Mouse (Mus musculus) CH12.LX (cell line): ENCODE measurements around the gene Pou3f3. TPM values are rescaled to one million over a fixed set of nuclear protein-coding genes. Genes with fewer than 3 reads are reported as not detected.

ENCODE experiments used
- DNase-seq: peaks from one replicate; pipeline ENCODE4 v3.0.0-alpha.2; 2013; ENCODE audit errors: extremely low read depth
- H3K27ac ChIP-seq: 2 replicates; pipeline ENCODE4 v1.5.1; 2012; ENCODE audit warnings: low read depth, mild to moderate bottlenecking, control low read depth, moderate library complexity; ENCODE audit not compliant: insufficient read depth
- H3K27me3 ChIP-seq: replicated peaks from 2 replicates; pipeline ENCODE3; 2012; ENCODE audit warnings: inconsistent platforms
- H3K36me3 ChIP-seq, 2 experiments: replicated peaks in 1 of 2; 2 replicates each; pipeline versions ENCODE3 to v1.6.1; 2012; ENCODE audit warnings: inconsistent platforms in 1 of 2, low read length in 1 of 2, mild to moderate bottlenecking in 1 of 2, mixed read lengths in 1 of 2, moderate library complexity in 1 of 2; ENCODE audit not compliant: control insufficient read depth in 1 of 2, insufficient read depth in 1 of 2
- H3K4me1 ChIP-seq, 2 experiments: 2 replicates each; pipeline ENCODE4 v1.6.1; 2012; ENCODE audit warnings: inconsistent platforms in 1 of 2, moderate library complexity in 1 of 2; ENCODE audit not compliant: insufficient read depth in 2 of 2, control insufficient read depth in 1 of 2
- H3K4me2 ChIP-seq: 2 replicates; pipeline ENCODE4 v1.6.1; 2012; ENCODE audit warnings: low read depth, mild to moderate bottlenecking, control low read depth; ENCODE audit not compliant: poor library complexity, insufficient read depth, severe bottlenecking
- H3K4me3 ChIP-seq, 3 experiments: fragments of 150-350 bp in 1 of 3; sonication (generic) in 1 of 3; replicated peaks in 1 of 3; 2 replicates each; pipeline versions ENCODE3 to v1.5.1; 2011 to 2012; ENCODE audit warnings: low read depth in 2 of 3, low read length in 2 of 3, mild to moderate bottlenecking in 2 of 3, moderate library complexity in 2 of 3, control low read depth in 1 of 3, improper control_type of control experiment in 1 of 3, inconsistent platforms in 1 of 3, mixed read lengths in 1 of 3; ENCODE audit not compliant: poor library complexity in 1 of 3
- H3K79me2 ChIP-seq: replicated peaks from 2 replicates; pipeline ENCODE4 v1.6.1; 2012; ENCODE audit warnings: mild to moderate bottlenecking, moderate library complexity; ENCODE audit not compliant: control insufficient read depth, poor library complexity, insufficient read depth, severe bottlenecking; ENCODE audit errors: extremely low read depth
- H3K9ac ChIP-seq: 2 replicates; pipeline ENCODE4 v1.6.1; 2012; ENCODE audit warnings: low read depth, mild to moderate bottlenecking, control low read depth, moderate library complexity; ENCODE audit not compliant: insufficient read depth
- H3K9me3 ChIP-seq: replicated peaks from 2 replicates; pipeline ENCODE3; 2012; ENCODE audit warnings: low read length, inconsistent platforms, mixed read lengths
- BHLHE40 ChIP-seq: IDR thresholded peaks from 2 replicates; pipeline ENCODE4 v1.6.1; 2011; ENCODE audit warnings: mild to moderate bottlenecking, low read depth, low read length, improper control_type of control experiment
- CHD1 ChIP-seq: IDR thresholded peaks from 2 replicates; pipeline ENCODE4 v1.6.1; 2012; ENCODE audit warnings: low read depth, low read length, improper control_type of control experiment, inconsistent platforms
- CHD2 ChIP-seq: IDR thresholded peaks from 2 replicates; pipeline ENCODE4 v1.6.1; 2011; ENCODE audit warnings: low read length, improper control_type of control experiment
- CTCF ChIP-seq, 2 experiments: IDR thresholded peaks in 1 of 2; conservative IDR thresholded peaks in 1 of 2; 2 replicates each; pipeline ENCODE4 v1.5.1; 2011 to 2012; ENCODE audit warnings: low read depth in 2 of 2, low read length in 2 of 2, improper control_type of control experiment in 1 of 2, inconsistent platforms in 1 of 2, mild to moderate bottlenecking in 1 of 2, moderate library complexity in 1 of 2
- ETS1 ChIP-seq: conservative IDR thresholded peaks from 2 replicates; pipeline ENCODE4 v1.6.1; 2012; ENCODE audit warnings: low read depth, mild to moderate bottlenecking, inconsistent platforms, low read length, improper control_type of control experiment, moderate library complexity
- GABPA ChIP-seq: IDR thresholded peaks from 2 replicates; pipeline ENCODE4 v1.6.1; 2012; ENCODE audit warnings: low read depth, low read length, improper control_type of control experiment, inconsistent platforms; ENCODE audit not compliant: insufficient replicate concordance
- MAFK ChIP-seq: IDR thresholded peaks from 2 replicates; pipeline ENCODE4 v1.6.1; 2011; ENCODE audit warnings: low read length, improper control_type of control experiment; ENCODE audit not compliant: insufficient replicate concordance
- MXI1 ChIP-seq: IDR thresholded peaks from 2 replicates; pipeline ENCODE4 v1.6.1; 2011; ENCODE audit warnings: mild to moderate bottlenecking, low read depth, low read length, improper control_type of control experiment
- NELFE ChIP-seq: IDR thresholded peaks from 2 replicates; pipeline ENCODE4 v1.6.1; 2011; ENCODE audit warnings: low read depth, low read length, improper control_type of control experiment
- PAX5 ChIP-seq: IDR thresholded peaks from 2 replicates; pipeline ENCODE4 v1.6.1; 2012; ENCODE audit warnings: low read length, inconsistent platforms, mixed read lengths
- POLR2AphosphoS2 ChIP-seq: IDR thresholded peaks from 2 replicates; pipeline ENCODE4 v1.6.1; 2011; ENCODE audit warnings: low read depth, low read length, improper control_type of control experiment
- RAD21 ChIP-seq: IDR thresholded peaks from 2 replicates; pipeline ENCODE4 v1.6.1; 2011; ENCODE audit warnings: low read depth, mild to moderate bottlenecking, low read length, improper control_type of control experiment, moderate library complexity
- SIN3A ChIP-seq: IDR thresholded peaks from 2 replicates; pipeline ENCODE4 v1.6.1; 2012; ENCODE audit warnings: low read length, improper control_type of control experiment, inconsistent platforms
- USF1 ChIP-seq: IDR thresholded peaks from 2 replicates; pipeline ENCODE4 v1.6.1; 2014; ENCODE audit warnings: low read depth, mild to moderate bottlenecking, inconsistent platforms, low read length, improper control_type of control experiment
- USF2 ChIP-seq: conservative IDR thresholded peaks from 2 replicates; pipeline ENCODE4 v1.6.1; 2011; ENCODE audit warnings: low read depth, low read length, improper control_type of control experiment
- ZC3H11A ChIP-seq: IDR thresholded peaks from 2 replicates; pipeline ENCODE4 v1.6.1; 2012; ENCODE audit warnings: low read depth, mild to moderate bottlenecking, inconsistent platforms, low read length, improper control_type of control experiment
- ZKSCAN1 ChIP-seq: IDR thresholded peaks from 2 replicates; pipeline ENCODE4 v1.6.1; 2012; ENCODE audit warnings: low read depth, inconsistent platforms, low read length, improper control_type of control experiment, borderline replicate concordance
- ZNF384 ChIP-seq: IDR thresholded peaks from 2 replicates; pipeline ENCODE4 v1.6.1; 2012; ENCODE audit warnings: low read depth, low read length, improper control_type of control experiment, inconsistent platforms
- dilution Hi-C: fragments of 300-500 bp; cut with MboI; formaldehyde crosslinking; loops from 2 replicates; pipeline ENCODE4 v1.14.3; 2020; ENCODE audit warnings: low sequenced_read_pairs; ENCODE audit not compliant: extremely low pct_unique_long_range_greater_than_20kb, extremely low pct_ligation_motif_present
- in situ Hi-C: fragments of 300-500 bp; cut with MboI; formaldehyde crosslinking; loops from 3 replicates; pipeline ENCODE4 v1.14.3; 2019; ENCODE audit warnings: low sequenced_read_pairs, low pct_ligation_motif_present, low pct_unique_long_range_greater_than_20kb, mixed read lengths
- polyA plus RNA-seq: library from polyadenylated mRNA; unstranded; fragments of >175 nt; gene quantifications from 2 replicates; pipeline ENCODE4 v1.2.1, GENCODE M21; 2012; ENCODE audit warnings: low read depth; ENCODE audit not compliant: insufficient read length
- total RNA-seq, 2 experiments: library from RNA; depleted of rRNA; stranded (reverse); fragments of 300-350 nt in 1 of 2; fragments of >200 nt in 1 of 2; gene quantifications; 2 replicates each; pipeline ENCODE4 v1.2.3; 2012 to 2014

The Pou3f3 gene
- total and polyA plus RNA-seq, 3 experiments = not detected

GRCm38 (mm10) chr1:42745047-42745446 is 49.5 kb downstream of the Pou3f3 start:
- in situ Hi-C loops = no loop called here
- Histone ChIP-seq H3K36me3 (no peaks in the 10 kb centered on the region), H3K27me3 (no peaks in the 10 kb centered on the region), H3K9me3 (no peaks in the 10 kb centered on the region), H3K27ac (no peak overlapping the region), H3K4me2 (no peak overlapping the region), H3K9ac (no peak overlapping the region), H3K4me1 (no peaks in the 10 kb centered on the region), H3K79me2 (no peaks in the 10 kb centered on the region), H3K4me3 (no peak overlapping the region)
- no peak for DNase-seq
- no peak for TF ChIP-seq PAX5
- TF ChIP-seq BHLHE40 = no peak
- TF ChIP-seq CHD2 = no peak
- TF ChIP-seq GABPA = no peak
- no peak for TF ChIP-seq SIN3A
- no peak for TF ChIP-seq ETS1
- TF ChIP-seq ZNF384 = no peak
- no peak for TF ChIP-seq CTCF (conservative IDR thresholded peaks at IDR 0.05 in 1 of 2, IDR thresholded peaks at IDR 0.05 in 1 of 2; ENCODE audit: low read depth in 2 of 2, low read length in 2 of 2)
- no peak for TF ChIP-seq POLR2AphosphoS2
- TF ChIP-seq RAD21 = no peak
- no peak for TF ChIP-seq CHD1
- no peak for TF ChIP-seq USF1
- TF ChIP-seq MXI1 = no peak
- no peak for TF ChIP-seq ZC3H11A
- no peak for TF ChIP-seq ZKSCAN1
- no peak for TF ChIP-seq NELFE
- dilution Hi-C loops = no loop called here

GRCm38 (mm10) chr1:42749536-42750292 is 54.1 kb downstream of the Pou3f3 start:
- no peak overlapping the region for H3K27ac ChIP-seq
- dilution Hi-C loops (no loop called here), in situ Hi-C loops (no loop called here)
- TF ChIP-seq USF2 (no peak), MAFK (no peak)
- no peaks in the 10 kb centered on the region for H3K9me3 ChIP-seq
- H3K4me3 ChIP-seq = no peak overlapping the region
- DNase-seq = no peak
- no peaks in the 10 kb centered on the region for H3K4me1 ChIP-seq
- H3K9ac ChIP-seq = no peak overlapping the region
- no peak overlapping the region for H3K4me2 ChIP-seq
- no peaks in the 10 kb centered on the region for H3K27me3 ChIP-seq
- H3K36me3 ChIP-seq = no peaks in the 10 kb centered on the region
- H3K79me2 ChIP-seq = no peaks in the 10 kb centered on the region

Other genes with a start within 250 kb of the Pou3f3 start
- 105 and 111 TPM in 2 replicates for gene Mrps9, start 155.5 kb downstream of the Pou3f3 start, total RNA-seq (2012; rRNA removed)
- gene Mrps9, start 155.5 kb downstream of the Pou3f3 start, total RNA-seq (2014; rRNA removed) = 134 and 144 TPM in 2 replicates
- 89.9 and 98.6 TPM in 2 replicates for gene Mrps9, start 155.5 kb downstream of the Pou3f3 start, polyA plus RNA-seq